Mouse (Mus musculus) stomach, embryonic 15.5 days (tissue): ENCODE data around the gene Hmx1. TPM values are rescaled to one million over a fixed set of nuclear protein-coding genes. Genes with fewer than 3 reads are reported as not detected.
A peak's percentile ranks its signal among the peaks of the same experiment; 100 is the strongest.

ENCODE experiments used
- ATAC-seq: fragments of 200-750 bp; cut with Nextera tagmentation; 2 replicates; pipeline ENCODE4 v1.8.0; 2017; ENCODE audit warnings: low read depth, moderate number of reproducible peaks, moderate TSS enrichment; ENCODE audit not compliant: insufficient read depth, low FRiP score
- H3K27ac ChIP-seq: fragments of 300-500 bp; sonication (generic); 2 replicates; pipeline ENCODE4 v1.5.1; 2015; ENCODE audit warnings: mild to moderate bottlenecking, inconsistent platforms
- H3K27me3 ChIP-seq: fragments of 300-500 bp; sonication (generic); replicated peaks from 2 replicates; pipeline ENCODE4 v1.6.1; 2015; ENCODE audit warnings: inconsistent platforms
- H3K36me3 ChIP-seq: fragments of 300-500 bp; sonication (generic); 2 replicates; pipeline ENCODE4 v1.6.1; 2015; ENCODE audit warnings: inconsistent platforms
- H3K4me1 ChIP-seq: fragments of 300-500 bp; sonication (generic); 2 replicates; pipeline ENCODE4 v1.6.1; 2015; ENCODE audit warnings: inconsistent platforms
- H3K4me2 ChIP-seq: fragments of 300-500 bp; sonication (generic); 2 replicates; pipeline ENCODE4 v1.6.1; 2015; ENCODE audit warnings: mild to moderate bottlenecking, inconsistent platforms
- H3K4me3 ChIP-seq: fragments of 300-500 bp; sonication (generic); replicated peaks from 2 replicates; pipeline ENCODE4 v1.5.1; 2015; ENCODE audit warnings: inconsistent platforms
- H3K9ac ChIP-seq: fragments of 300-500 bp; sonication (generic); 2 replicates; pipeline ENCODE4 v1.6.1; 2015; ENCODE audit warnings: inconsistent platforms
- H3K9me3 ChIP-seq: fragments of 300-500 bp; sonication (generic); 2 replicates; pipeline ENCODE4 v1.6.1; 2016; ENCODE audit warnings: inconsistent platforms
- WGBS: fragments of 180-500 bp; shearing (Covaris S2); methylation state at CpG from one replicate; pipeline ENCODE4 v1.1.7; 2015; 5-methylcytosine and 5-hydroxymethylcytosine counted together
- polyA plus RNA-seq: library from polyadenylated mRNA; unstranded; fragments of >200 nt; fragmentation: Nextera tagmentation; extraction: Ambion mirVana; gene quantifications from 2 replicates; pipeline ENCODE4 v1.2.1, GENCODE M21; 2015

The Hmx1 gene
- polyA plus RNA-seq, 1 experiment from 2014 or later: 0.36 TPM

- H3K27me3 ChIP-seq: peaks cover 88% of the 10 kb centered on the region
- H3K36me3 ChIP-seq: no peaks in the 10 kb centered on the region
- H3K9me3 ChIP-seq: no peaks in the 10 kb centered on the region
- H3K4me3 ChIP-seq: no peak overlapping the region
- no peak for ATAC-seq
- H3K4me1 ChIP-seq: peaks cover 9% of the 10 kb centered on the region; the same call in 1 of the 2 replicates
- no peak overlapping the region for H3K27ac ChIP-seq
- WGBS: 3% methylated on average over 8 of the region's 8 CpGs
- H3K4me2 ChIP-seq: no peak overlapping the region
- no peak overlapping the region for H3K9ac ChIP-seq
These were observed 12.3 kb downstream of the Hmx1 start for GRCm38 (mm10) chr5:35401240-35401639.

DNA sequence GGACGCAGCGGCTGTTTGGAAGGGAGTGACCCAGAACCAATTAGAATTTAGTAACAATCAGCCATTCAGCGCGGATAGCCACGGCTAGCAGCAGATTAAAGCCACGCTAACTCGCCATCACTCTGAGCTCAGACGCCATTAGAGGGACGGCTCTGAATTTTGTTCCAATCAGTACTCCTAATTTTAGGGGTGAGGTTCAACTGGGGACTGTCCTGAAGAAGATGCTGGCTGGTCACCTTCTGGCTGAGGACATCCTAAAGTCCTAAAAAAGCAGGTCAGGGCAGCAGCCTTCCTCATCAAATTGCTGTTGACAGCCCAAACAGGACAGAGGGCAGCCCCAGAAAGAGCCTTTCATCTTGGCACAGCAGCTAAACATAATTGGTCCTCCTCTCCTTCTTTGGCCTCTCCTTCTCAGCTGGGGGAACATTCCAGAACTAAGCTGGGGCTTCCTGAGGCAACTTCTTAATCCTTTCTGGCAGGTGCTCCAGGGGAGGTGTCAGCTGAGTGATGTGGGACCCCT lies 18.6 kb downstream of the Hmx1 start:
- Histone ChIP-seq H3K4me2 (no peak overlapping the region), H3K9me3 (no peaks in the 10 kb centered on the region), H3K9ac (no peak overlapping the region), H3K36me3 (no peaks in the 10 kb centered on the region), H3K27ac (no peak overlapping the region), H3K27me3 (peaks cover 53% of the 10 kb centered on the region), H3K4me3 (no peak overlapping the region), H3K4me1 (0 out of 2 replicates have a peak, but pooled peaks cover under 1% of the 10 kb centered on the region)
- no peak for ATAC-seq
- WGBS: 70% methylated on average over 9 of the region's 9 CpGs

DNA sequence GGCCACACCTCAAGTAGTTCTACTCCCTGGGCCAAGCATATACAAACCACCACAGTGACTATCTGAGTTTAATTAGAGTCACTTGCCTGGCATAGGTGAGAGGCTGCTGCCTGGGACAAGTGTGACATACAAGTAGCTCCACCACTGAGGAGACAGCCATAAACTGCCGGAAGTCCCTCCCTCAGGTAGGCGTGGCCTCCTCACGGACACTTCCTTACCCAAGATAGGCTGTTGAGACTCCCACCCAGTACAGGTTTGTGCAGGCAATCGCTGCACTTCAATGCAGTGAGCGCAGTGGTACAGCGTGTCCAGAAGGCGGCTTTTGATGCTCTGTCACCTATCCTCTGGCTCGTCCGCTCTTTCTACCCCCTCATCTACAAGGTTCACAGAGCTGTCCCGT lies 22.1 kb downstream of the Hmx1 start:
- Histone ChIP-seq H3K4me1 (0 out of 2 replicates have a peak, but pooled peaks cover 3% of the 10 kb centered on the region), H3K9ac (no peak overlapping the region), H3K9me3 (no peaks in the 10 kb centered on the region), H3K4me3 (no peak overlapping the region), H3K4me2 (no peak overlapping the region), H3K27me3 (peaks cover 36% of the 10 kb centered on the region), H3K27ac (no peak overlapping the region), H3K36me3 (no peaks in the 10 kb centered on the region)
- 53% methylated on average over 10 of the region's 10 CpGs for WGBS
- no peak for ATAC-seq

GRCm38 (mm10) chr5:35412833-35413232 lies 23.9 kb downstream of the Hmx1 start:
- ATAC-seq: no peak
- Histone ChIP-seq H3K4me2 (no peak overlapping the region), H3K27ac (no peak overlapping the region), H3K4me1 (0 out of 2 replicates have a peak, but pooled peaks cover 3% of the 10 kb centered on the region), H3K4me3 (no peak overlapping the region), H3K9ac (no peak overlapping the region), H3K9me3 (no peaks in the 10 kb centered on the region), H3K36me3 (no peaks in the 10 kb centered on the region), H3K27me3 (peaks cover 19% of the 10 kb centered on the region; the same call in 1 of the 2 replicates)
- 16% methylated on average over 12 of the region's 12 CpGs for WGBS

DNA sequence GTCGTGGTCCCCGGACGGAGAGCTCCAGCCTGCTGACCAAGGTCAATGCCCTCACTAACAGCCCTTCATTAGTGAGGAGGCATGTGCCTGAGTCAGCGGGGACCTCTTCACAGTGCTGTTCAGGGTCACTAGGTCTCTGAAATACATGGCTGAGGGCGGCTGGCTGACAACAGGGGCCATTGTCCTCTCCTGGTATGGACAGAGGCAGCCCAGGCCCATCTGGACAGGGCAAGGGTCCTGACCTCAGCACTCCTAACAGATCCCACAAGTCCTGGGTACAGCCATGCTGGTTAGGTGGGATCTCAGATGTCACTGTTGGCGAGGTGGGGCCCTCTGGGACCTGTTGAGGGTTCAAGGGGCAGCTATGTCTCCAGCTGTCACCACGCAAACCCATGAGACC lies 28.8 kb downstream of the Hmx1 start:
- WGBS: 33% methylated on average over 7 of the region's 7 CpGs
- ATAC-seq: no peak
- no peak overlapping the region for H3K27ac ChIP-seq

GRCm38 (mm10) chr5:35421622-35422021 lies 32.7 kb downstream of the Hmx1 start:
- no peak overlapping the region for H3K27ac ChIP-seq
- H3K9me3 ChIP-seq: no peaks in the 10 kb centered on the region
- WGBS: 76% methylated on average over 4 of the region's 4 CpGs
- no peak overlapping the region for H3K4me3 ChIP-seq
- no peaks in the 10 kb centered on the region for H3K4me1 ChIP-seq
- H3K36me3 ChIP-seq: no peaks in the 10 kb centered on the region
- no peak for ATAC-seq
- H3K9ac ChIP-seq: no peak overlapping the region
- no peak overlapping the region for H3K4me2 ChIP-seq
- no peaks in the 10 kb centered on the region for H3K27me3 ChIP-seq

More for the DNA sequence above, 28.8 kb downstream of the Hmx1 start:
- no peak overlapping the region for H3K4me3 ChIP-seq
- 0 out of 2 replicates have a peak, but pooled peaks cover under 1% of the 10 kb centered on the region for H3K4me1 ChIP-seq
- H3K4me2 ChIP-seq: no peak overlapping the region
- no peaks in the 10 kb centered on the region for H3K9me3 ChIP-seq
- peaks cover 11% of the 10 kb centered on the region; the same call in 1 of the 2 replicates for H3K27me3 ChIP-seq
- H3K9ac ChIP-seq: no peak overlapping the region
- no peaks in the 10 kb centered on the region for H3K36me3 ChIP-seq

- no peak overlapping the region for H3K4me2 ChIP-seq
- no peaks in the 10 kb centered on the region for H3K4me1 ChIP-seq
- H3K4me3 ChIP-seq: no peak overlapping the region
- H3K36me3 ChIP-seq: no peaks in the 10 kb centered on the region
- no peaks in the 10 kb centered on the region for H3K9me3 ChIP-seq
- no peak overlapping the region for H3K27ac ChIP-seq
- WGBS: 24% methylated on average over 11 of the region's 11 CpGs
- ATAC-seq: peak; percentile 39; the same call in 1 of the 2 replicates
- no peaks in the 10 kb centered on the region for H3K27me3 ChIP-seq
- H3K9ac ChIP-seq: no peak overlapping the region
These were observed 36.3 kb downstream of the Hmx1 start for GRCm38 (mm10) chr5:35425218-35425617.

DNA sequence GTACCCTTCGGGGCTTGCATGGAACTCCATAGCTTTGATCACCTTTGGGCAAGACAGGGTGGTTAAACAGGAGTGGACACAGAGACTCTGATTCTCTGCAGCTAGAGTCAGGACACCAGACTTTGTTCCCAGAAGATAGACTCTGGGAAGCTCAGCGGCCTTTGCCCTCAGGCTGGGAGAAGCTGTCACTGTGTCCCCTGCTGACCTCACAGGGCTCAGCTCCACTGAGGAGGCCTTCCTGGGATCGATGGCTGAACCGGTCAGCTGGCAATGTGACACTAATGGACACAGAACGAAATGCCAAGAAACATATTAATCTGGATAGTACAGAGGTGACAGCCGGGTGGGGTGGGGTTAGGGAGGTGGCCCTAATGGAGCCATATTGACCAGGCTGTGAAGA lies 39.0 kb downstream of the Hmx1 start:
- Histone ChIP-seq H3K27me3 (no peaks in the 10 kb centered on the region), H3K9ac (no peak overlapping the region), H3K36me3 (no peaks in the 10 kb centered on the region), H3K27ac (no peak overlapping the region), H3K9me3 (no peaks in the 10 kb centered on the region), H3K4me3 (no peak overlapping the region), H3K4me1 (no peaks in the 10 kb centered on the region), H3K4me2 (no peak overlapping the region)
- WGBS: 51% methylated on average over 6 of the region's 6 CpGs
- ATAC-seq: no peak

- Histone ChIP-seq H3K36me3 (no peaks in the 10 kb centered on the region), H3K4me3 (no peak overlapping the region), H3K9me3 (no peaks in the 10 kb centered on the region), H3K4me2 (no peak overlapping the region), H3K9ac (no peak overlapping the region), H3K4me1 (no peaks in the 10 kb centered on the region), H3K27me3 (no peaks in the 10 kb centered on the region), H3K27ac (no peak overlapping the region)
- ATAC-seq: no peak
- WGBS: 75% methylated on average over 6 of the region's 6 CpGs
These were observed 39.5 kb downstream of the Hmx1 start for GRCm38 (mm10) chr5:35428421-35428820.

DNA sequence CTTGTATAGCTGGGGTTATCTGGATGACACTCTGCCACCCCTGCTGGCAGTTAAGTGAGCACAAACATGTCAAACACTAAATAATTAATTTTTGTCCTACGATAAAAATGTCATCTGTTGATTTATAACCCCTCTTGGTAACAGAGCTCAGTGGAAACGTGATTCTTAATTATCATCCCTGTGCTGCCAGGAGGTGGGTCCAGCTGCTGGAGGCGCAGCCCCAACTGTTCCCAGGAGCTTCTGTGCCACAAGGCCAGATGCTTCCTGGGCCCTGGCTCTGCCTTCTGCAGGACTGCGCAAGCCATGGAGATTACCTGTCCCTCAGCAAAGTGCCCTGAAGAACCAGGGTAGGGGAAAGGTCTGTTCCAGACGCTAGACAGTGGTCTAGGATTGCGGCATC lies 43.2 kb downstream of the Hmx1 start:
- Histone ChIP-seq H3K9me3 (no peaks in the 10 kb centered on the region), H3K27me3 (no peaks in the 10 kb centered on the region), H3K36me3 (no peaks in the 10 kb centered on the region), H3K4me2 (no peak overlapping the region), H3K4me1 (no peaks in the 10 kb centered on the region), H3K4me3 (no peak overlapping the region), H3K9ac (no peak overlapping the region), H3K27ac (no peak overlapping the region)
- WGBS: 56% methylated on average over 6 of the region's 6 CpGs
- no peak for ATAC-seq

DNA sequence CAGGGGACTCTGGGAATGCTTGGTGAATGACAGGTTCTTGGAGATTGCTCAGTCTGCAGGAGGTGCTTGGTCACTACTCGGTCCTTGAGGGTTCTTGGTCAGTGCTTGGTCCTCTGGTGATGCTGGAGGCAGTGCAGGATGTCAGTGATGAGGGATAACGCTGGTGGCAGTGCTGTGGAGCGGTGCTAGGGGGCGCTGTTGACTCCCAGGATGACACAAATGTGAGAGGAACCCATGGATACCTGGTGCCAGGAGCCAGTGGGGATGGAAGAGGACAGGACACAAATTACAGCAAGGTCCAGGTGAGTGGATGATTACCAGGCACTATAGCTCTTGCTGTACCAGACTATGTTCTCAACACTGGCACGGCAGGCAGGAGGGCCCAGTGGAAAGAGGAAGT lies 45.1 kb downstream of the Hmx1 start:
- Histone ChIP-seq H3K27ac (no peak overlapping the region), H3K36me3 (no peaks in the 10 kb centered on the region), H3K4me3 (no peak overlapping the region), H3K4me1 (no peaks in the 10 kb centered on the region), H3K9ac (no peak overlapping the region), H3K4me2 (no peak overlapping the region), H3K9me3 (no peaks in the 10 kb centered on the region), H3K27me3 (no peaks in the 10 kb centered on the region)
- WGBS: 34% methylated on average over 5 of the region's 5 CpGs
- no peak for ATAC-seq

- H3K9ac ChIP-seq: no peak overlapping the region
- no peaks in the 10 kb centered on the region for H3K9me3 ChIP-seq
- H3K4me2 ChIP-seq: no peak overlapping the region
- no peaks in the 10 kb centered on the region for H3K27me3 ChIP-seq
- H3K4me1 ChIP-seq: no peaks in the 10 kb centered on the region
- H3K36me3 ChIP-seq: no peaks in the 10 kb centered on the region
- ATAC-seq: no peak
- 40% methylated on average over 6 of the region's 6 CpGs for WGBS
- H3K4me3 ChIP-seq: no peak overlapping the region
- no peak overlapping the region for H3K27ac ChIP-seq
These were observed 45.8 kb downstream of the Hmx1 start for GRCm38 (mm10) chr5:35434703-35435102.

DNA sequence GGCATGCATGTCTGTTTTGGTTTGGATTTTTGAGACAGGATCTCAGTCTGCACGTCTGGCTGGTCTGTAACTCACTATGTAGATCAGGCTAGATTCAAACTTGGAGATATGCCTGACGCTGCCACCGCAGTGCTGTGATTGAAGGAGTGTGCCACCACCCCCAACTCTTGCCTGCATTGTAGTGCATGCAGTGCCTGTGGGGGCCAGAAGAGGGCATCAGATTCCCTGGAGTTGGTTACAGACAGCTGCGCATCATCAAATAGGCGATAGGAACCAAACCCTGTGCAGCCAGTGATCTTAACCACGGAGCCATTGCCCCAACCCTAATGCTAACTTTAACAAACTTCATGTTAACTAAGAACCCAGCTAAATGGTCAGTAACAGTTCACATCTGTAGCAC lies 49.9 kb downstream of the Hmx1 start:
- Histone ChIP-seq H3K4me2 (no peak overlapping the region), H3K9me3 (no peaks in the 10 kb centered on the region), H3K27ac (no peak overlapping the region), H3K4me3 (no peak overlapping the region), H3K9ac (no peak overlapping the region), H3K36me3 (no peaks in the 10 kb centered on the region), H3K27me3 (no peaks in the 10 kb centered on the region), H3K4me1 (no peaks in the 10 kb centered on the region)
- WGBS: 81% methylated on average over 6 of the region's 6 CpGs
- no peak for ATAC-seq
